Mouse (Mus musculus): ENCODE data around the gene Jak3.

DNA sequence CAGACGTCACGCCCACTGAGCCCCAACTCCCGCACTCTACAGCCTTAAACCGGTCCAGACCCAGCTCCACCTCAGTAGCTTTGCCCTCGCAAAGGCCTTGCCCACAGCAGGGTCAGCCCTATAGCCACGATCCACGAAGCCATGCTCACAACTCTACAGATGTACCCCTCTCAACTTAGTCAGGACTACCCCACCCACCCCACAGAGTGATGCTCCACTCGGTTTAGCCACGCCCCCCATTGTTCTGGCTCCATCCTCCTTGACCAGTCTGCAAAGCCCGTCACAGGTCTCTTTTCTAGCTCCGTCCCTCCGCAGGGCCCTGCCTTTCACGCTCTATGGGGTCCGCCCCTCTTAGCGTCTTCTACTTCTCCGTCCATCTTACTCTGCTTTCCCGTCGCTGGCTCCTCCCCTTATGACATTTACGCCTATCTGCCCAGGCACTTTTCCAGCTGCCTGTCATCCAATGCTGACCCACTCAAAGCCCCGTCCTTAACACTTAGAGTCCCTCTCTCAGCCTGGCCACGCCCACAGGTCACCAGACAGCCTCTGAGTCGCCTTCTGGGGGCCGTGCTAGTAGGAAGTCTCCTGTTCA lies 10.1 kb downstream of the Jak3 start:
- TF ChIP-seq POLR2A (IDR thresholded peaks at IDR 0.05; ENCODE audit: low read depth, low read length), result 0 out of 2 replicates have a peak, but pooled peaks have one; percentile 16
- TF ChIP-seq CTCF (IDR thresholded peaks at IDR 0.05; ENCODE audit: extremely low read depth, insufficient read length, insufficient replicate concordance, low read depth, low read length), result no peak

Measured in small intestine, adult 2 months (tissue).